Mouse (Mus musculus): ENCODE measurements at regions not wholly inside any gene's neighbourhood (a gene's known extent, or its start where the extent isn't known, plus 50 kb on each side); places are given as distances from the start of the nearest gene placed in this dataset.

GRCm38 (mm10) chr1:194041393-194042352 lies 576.3 kb upstream of the Plxna2 start:
- ATAC-seq (ENCODE audit: insufficient number of reproducible peaks, insufficient read depth, low FRiP score, low read depth): no peak
- 28% methylated on average over 8 of the region's 8 CpGs for WGBS

GRCm38 (mm10) chr1:194038711-194039110 lies 579.3 kb upstream of the Plxna2 start:
- no peak overlapping the region for H3K9ac ChIP-seq (replicated peaks; ENCODE audit: low read depth, low read length)
- no peak overlapping the region for H3K27ac ChIP-seq (ENCODE audit: low read length)
- H3K4me2 ChIP-seq (replicated peaks; ENCODE audit: low read depth, low read length): no peak overlapping the region
- H3K36me3 ChIP-seq (ENCODE audit: control insufficient read depth, insufficient read depth, low read length): no peaks in the 10 kb centered on the region
- H3K27me3 ChIP-seq (ENCODE audit: control insufficient read depth, insufficient read depth, low read length): no peaks in the 10 kb centered on the region
- no peak overlapping the region for H3K4me3 ChIP-seq (ENCODE audit: low read depth, low read length)
- H3K9me3 ChIP-seq (ENCODE audit: control insufficient read depth, low read depth, low read length): no peaks in the 10 kb centered on the region
- H3K4me1 ChIP-seq (ENCODE audit: control insufficient read depth, insufficient read depth, low read length): no peaks in the 10 kb centered on the region
- ATAC-seq (ENCODE audit: insufficient number of reproducible peaks, insufficient read depth, low FRiP score, low read depth): no peak

More at GRCm38 (mm10) chr1:194041393-194042352, 576.3 kb upstream of the Plxna2 start:
- no peak overlapping the region for H3K4me2 ChIP-seq (replicated peaks; ENCODE audit: low read depth, low read length)
- no peaks in the 10 kb centered on the region for H3K36me3 ChIP-seq (ENCODE audit: control insufficient read depth, insufficient read depth, low read length)
- H3K27me3 ChIP-seq (ENCODE audit: control insufficient read depth, insufficient read depth, low read length): no peaks in the 10 kb centered on the region
- H3K4me3 ChIP-seq (ENCODE audit: low read depth, low read length): no peak overlapping the region
- no peak overlapping the region for H3K9ac ChIP-seq (replicated peaks; ENCODE audit: low read depth, low read length)
- no peaks in the 10 kb centered on the region for H3K4me1 ChIP-seq (ENCODE audit: control insufficient read depth, insufficient read depth, low read length)
- no peak overlapping the region for H3K27ac ChIP-seq (ENCODE audit: low read length)
- H3K9me3 ChIP-seq (ENCODE audit: control insufficient read depth, low read depth, low read length): no peaks in the 10 kb centered on the region

- Histone ChIP-seq H3K27me3 (ENCODE audit: control insufficient read depth, insufficient read depth, low read length) (no peaks in the 10 kb centered on the region), H3K4me3 (ENCODE audit: low read depth, low read length) (no peak overlapping the region), H3K27ac (ENCODE audit: low read length) (no peak overlapping the region), H3K9me3 (ENCODE audit: control insufficient read depth, low read depth, low read length) (no peaks in the 10 kb centered on the region), H3K4me2 (replicated peaks; ENCODE audit: low read depth, low read length) (no peak overlapping the region), H3K4me1 (ENCODE audit: control insufficient read depth, insufficient read depth, low read length) (no peaks in the 10 kb centered on the region), H3K9ac (replicated peaks; ENCODE audit: low read depth, low read length) (no peak overlapping the region), H3K36me3 (ENCODE audit: control insufficient read depth, insufficient read depth, low read length) (no peaks in the 10 kb centered on the region)
- WGBS: 81% methylated on average over 5 of the region's 5 CpGs
- no peak for ATAC-seq (ENCODE audit: insufficient number of reproducible peaks, insufficient read depth, low FRiP score, low read depth)
Measured at GRCm38 (mm10) chr1:194034199-194034883, 583.7 kb upstream of the Plxna2 start.

GRCm38 (mm10) chr1:194032603-194033002 lies 585.4 kb upstream of the Plxna2 start:
- Histone ChIP-seq H3K27me3 (ENCODE audit: control insufficient read depth, insufficient read depth, low read length) (no peaks in the 10 kb centered on the region), H3K4me1 (ENCODE audit: control insufficient read depth, insufficient read depth, low read length) (no peaks in the 10 kb centered on the region), H3K9ac (replicated peaks; ENCODE audit: low read depth, low read length) (no peak overlapping the region), H3K36me3 (ENCODE audit: control insufficient read depth, insufficient read depth, low read length) (no peaks in the 10 kb centered on the region), H3K4me3 (ENCODE audit: low read depth, low read length) (no peak overlapping the region), H3K4me2 (replicated peaks; ENCODE audit: low read depth, low read length) (no peak overlapping the region), H3K27ac (ENCODE audit: low read length) (no peak overlapping the region), H3K9me3 (ENCODE audit: control insufficient read depth, low read depth, low read length) (no peaks in the 10 kb centered on the region)
- ATAC-seq (ENCODE audit: insufficient number of reproducible peaks, insufficient read depth, low FRiP score, low read depth): no peak
- WGBS: 97% methylated on average over 1 of the region's 1 CpGs

- Histone ChIP-seq H3K27me3 (ENCODE audit: control insufficient read depth, insufficient read depth, low read length) (no peaks in the 10 kb centered on the region), H3K9ac (replicated peaks; ENCODE audit: low read depth, low read length) (no peak overlapping the region), H3K36me3 (ENCODE audit: control insufficient read depth, insufficient read depth, low read length) (no peaks in the 10 kb centered on the region), H3K4me1 (ENCODE audit: control insufficient read depth, insufficient read depth, low read length) (no peaks in the 10 kb centered on the region), H3K9me3 (ENCODE audit: control insufficient read depth, low read depth, low read length) (no peaks in the 10 kb centered on the region), H3K27ac (ENCODE audit: low read length) (no peak overlapping the region), H3K4me2 (replicated peaks; ENCODE audit: low read depth, low read length) (no peak overlapping the region), H3K4me3 (ENCODE audit: low read depth, low read length) (no peak overlapping the region)
- WGBS: 70% methylated on average over 3 of the region's 3 CpGs
- ATAC-seq (ENCODE audit: insufficient number of reproducible peaks, insufficient read depth, low FRiP score, low read depth): no peak
Measured at GRCm38 (mm10) chr1:194030651-194031228, 587.3 kb upstream of the Plxna2 start.

GRCm38 (mm10) chr1:194026958-194027692 lies 590.9 kb upstream of the Plxna2 start:
- Histone ChIP-seq H3K27ac (ENCODE audit: low read length) (no peak overlapping the region), H3K9me3 (ENCODE audit: control insufficient read depth, low read depth, low read length) (no peaks in the 10 kb centered on the region), H3K27me3 (ENCODE audit: control insufficient read depth, insufficient read depth, low read length) (no peaks in the 10 kb centered on the region), H3K9ac (replicated peaks; ENCODE audit: low read depth, low read length) (no peak overlapping the region), H3K4me2 (replicated peaks; ENCODE audit: low read depth, low read length) (no peak overlapping the region), H3K4me1 (ENCODE audit: control insufficient read depth, insufficient read depth, low read length) (no peaks in the 10 kb centered on the region), H3K4me3 (ENCODE audit: low read depth, low read length) (no peak overlapping the region), H3K36me3 (ENCODE audit: control insufficient read depth, insufficient read depth, low read length) (no peaks in the 10 kb centered on the region)
- no peak for ATAC-seq (ENCODE audit: insufficient number of reproducible peaks, insufficient read depth, low FRiP score, low read depth)
- WGBS: 81% methylated on average over 7 of the region's 7 CpGs

- no peak overlapping the region for H3K27ac ChIP-seq (ENCODE audit: low read length)
- H3K4me2 ChIP-seq (replicated peaks; ENCODE audit: low read depth, low read length): no peak overlapping the region
- H3K4me3 ChIP-seq (ENCODE audit: low read depth, low read length): no peak overlapping the region
- H3K9ac ChIP-seq (replicated peaks; ENCODE audit: low read depth, low read length): no peak overlapping the region
- no peaks in the 10 kb centered on the region for H3K36me3 ChIP-seq (ENCODE audit: control insufficient read depth, insufficient read depth, low read length)
- H3K9me3 ChIP-seq (ENCODE audit: control insufficient read depth, low read depth, low read length): no peaks in the 10 kb centered on the region
- no peaks in the 10 kb centered on the region for H3K27me3 ChIP-seq (ENCODE audit: control insufficient read depth, insufficient read depth, low read length)
- no peaks in the 10 kb centered on the region for H3K4me1 ChIP-seq (ENCODE audit: control insufficient read depth, insufficient read depth, low read length)
- no peak for ATAC-seq (ENCODE audit: insufficient number of reproducible peaks, insufficient read depth, low FRiP score, low read depth)
- 36% methylated on average over 2 of the region's 2 CpGs for WGBS
Measured at GRCm38 (mm10) chr1:194026213-194026612, 591.8 kb upstream of the Plxna2 start.

- H3K27ac ChIP-seq (ENCODE audit: low read length): no peak overlapping the region
- no peaks in the 10 kb centered on the region for H3K27me3 ChIP-seq (ENCODE audit: control insufficient read depth, insufficient read depth, low read length)
- no peak for ATAC-seq (ENCODE audit: insufficient number of reproducible peaks, insufficient read depth, low FRiP score, low read depth)
- no peak overlapping the region for H3K4me2 ChIP-seq (replicated peaks; ENCODE audit: low read depth, low read length)
- H3K9me3 ChIP-seq (ENCODE audit: control insufficient read depth, low read depth, low read length): no peaks in the 10 kb centered on the region
- H3K36me3 ChIP-seq (ENCODE audit: control insufficient read depth, insufficient read depth, low read length): no peaks in the 10 kb centered on the region
- H3K4me1 ChIP-seq (ENCODE audit: control insufficient read depth, insufficient read depth, low read length): no peaks in the 10 kb centered on the region
- H3K4me3 ChIP-seq (ENCODE audit: low read depth, low read length): no peak overlapping the region
- no peak overlapping the region for H3K9ac ChIP-seq (replicated peaks; ENCODE audit: low read depth, low read length)
Measured at GRCm38 (mm10) chr1:194019282-194019681, 598.7 kb upstream of the Plxna2 start.

All from stomach, embryonic 14.5 days (tissue).